Mouse (Mus musculus): Measurements from ENCODE around the gene Odf2. TPM values are rescaled to one million over a fixed set of nuclear protein-coding genes. Genes with fewer than 3 reads are reported as not detected.

The Odf2 gene
- total RNA-seq, 4 experiments from 2014 or later = 31.2 to 80.8 (median 57.9) TPM

GRCm38 (mm10) chr2:29940073-29940472 lies 51.1 kb downstream of the Odf2 start:
- DNase-seq = no peak

- no peak for DNase-seq
Observed at GRCm38 (mm10) chr2:29940826-29941225, 51.8 kb downstream of the Odf2 start.

DNA sequence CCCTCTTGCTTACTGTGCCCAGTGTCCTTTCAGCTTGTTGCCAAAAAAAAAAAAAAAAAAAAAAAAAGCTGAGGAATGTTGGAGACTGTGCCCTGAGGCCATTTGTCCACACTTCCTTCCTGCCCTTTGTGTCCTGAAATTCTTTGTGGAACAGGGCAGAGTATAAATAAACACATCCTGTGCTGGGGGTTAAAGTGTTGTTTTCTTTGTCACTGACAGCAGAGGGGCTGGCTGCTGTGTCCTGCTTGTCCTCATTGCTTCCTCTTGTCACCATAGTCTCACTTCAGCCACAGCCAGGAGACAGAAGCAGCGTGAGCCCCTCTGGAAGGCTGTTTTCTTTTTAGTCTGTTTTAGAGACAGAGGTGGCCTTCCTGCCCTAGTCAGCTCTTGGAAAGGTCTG lies 55.7 kb downstream of the Odf2 start:
- DNase-seq = no peak

DNA sequence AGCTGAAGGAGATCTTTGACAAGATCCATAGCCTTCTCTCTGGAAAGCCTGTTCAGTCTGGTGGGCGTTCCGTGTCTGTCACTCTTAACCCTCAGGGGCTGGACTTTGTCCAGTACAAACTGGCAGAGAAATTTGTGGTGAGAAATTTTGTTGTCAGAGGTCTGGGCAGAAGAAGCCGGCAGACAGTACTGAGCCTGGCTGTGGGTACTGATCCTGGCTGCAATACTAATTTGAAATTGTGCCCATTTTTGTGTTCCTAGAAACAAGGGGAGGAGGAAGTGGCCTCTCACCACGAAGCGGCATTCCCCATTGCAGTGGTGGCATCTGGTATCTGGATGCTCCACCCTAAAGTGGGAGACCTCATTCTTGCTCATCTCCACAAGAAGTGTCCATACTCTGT lies 59.9 kb downstream of the Odf2 start:
- DNase-seq = no peak

GRCm38 (mm10) chr2:29961246-29961645 lies 72.2 kb downstream of the Odf2 start:
- DNase-seq = no peak

GRCm38 (mm10) chr2:29964354-29965249 lies 75.6 kb downstream of the Odf2 start:
- no peak for DNase-seq

- DNase-seq = peak; percentile 94
Observed at GRCm38 (mm10) chr2:29965250-29965843, 76.3 kb downstream of the Odf2 start, which contains the start of gene Sptan1. Gene Sptan1, plus strand, starts transcription at chr2:29965560.

DNA sequence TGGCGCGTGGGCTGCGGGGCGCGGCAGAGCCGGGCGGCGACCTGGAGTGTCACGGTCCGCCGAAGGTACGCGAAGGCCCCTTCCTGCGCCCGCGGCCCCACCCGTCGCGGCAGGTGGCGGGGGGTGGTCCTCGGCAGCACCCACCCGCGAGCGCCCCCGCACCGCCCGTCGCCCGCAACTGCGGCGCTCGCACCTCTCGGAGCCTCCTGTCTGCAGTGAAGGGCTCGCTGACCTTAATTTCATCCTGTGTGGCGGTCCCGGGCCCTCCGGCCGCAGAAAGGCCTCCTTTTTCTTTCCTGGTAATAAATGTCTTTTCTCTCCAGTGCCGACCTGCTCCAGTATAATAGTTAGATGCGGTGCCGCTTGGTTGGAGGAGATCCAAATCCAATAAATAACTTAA lies 76.9 kb downstream of the Odf2 start:
- DNase-seq = no peak

- DNase-seq = no peak
Observed at GRCm38 (mm10) chr2:29966826-29967225, 77.8 kb downstream of the Odf2 start.

GRCm38 (mm10) chr2:29967768-29968167 lies 78.7 kb downstream of the Odf2 start:
- no peak for DNase-seq

- DNase-seq = no peak
Observed at GRCm38 (mm10) chr2:29968638-29969037, 79.6 kb downstream of the Odf2 start.

DNA sequence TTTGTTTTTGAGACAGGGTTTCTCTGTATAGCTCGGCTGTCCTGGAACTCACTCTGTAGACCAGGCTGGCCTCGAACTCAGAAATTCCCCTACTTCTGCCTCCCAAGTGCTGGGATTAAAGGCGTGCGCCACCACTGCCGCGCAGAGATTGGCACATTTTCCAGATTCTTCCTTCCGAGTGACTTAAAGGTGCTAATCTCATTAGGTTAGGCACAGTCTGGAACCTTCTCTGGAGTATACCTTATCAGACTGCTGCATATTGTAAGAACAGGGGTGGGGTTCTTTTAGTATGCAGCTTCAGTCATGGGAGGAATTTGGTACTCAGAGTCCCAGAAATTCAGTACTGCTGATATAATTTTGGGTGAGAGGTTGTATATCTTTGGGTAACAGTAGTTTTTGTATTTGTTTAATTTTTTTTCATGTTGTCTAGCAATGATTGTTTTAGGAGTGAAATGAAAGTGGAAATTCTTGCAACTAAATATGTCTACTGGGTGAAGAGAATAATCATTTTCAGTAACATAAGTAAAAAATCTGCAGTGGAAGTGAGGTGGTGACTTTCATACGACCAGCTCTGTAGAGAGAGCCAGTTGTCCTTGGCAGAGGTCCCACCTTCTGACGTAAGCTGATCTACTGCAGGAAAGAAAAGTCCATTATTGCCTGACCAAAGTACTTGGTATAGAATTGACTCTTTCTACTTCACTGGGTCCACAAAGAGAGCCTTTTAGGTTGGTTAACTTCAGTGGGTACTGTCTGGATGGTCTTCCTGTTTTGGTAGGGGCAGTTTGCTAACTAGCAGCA lies 83.0 kb downstream of the Odf2 start:
- peak; percentile 81 for DNase-seq

DNA sequence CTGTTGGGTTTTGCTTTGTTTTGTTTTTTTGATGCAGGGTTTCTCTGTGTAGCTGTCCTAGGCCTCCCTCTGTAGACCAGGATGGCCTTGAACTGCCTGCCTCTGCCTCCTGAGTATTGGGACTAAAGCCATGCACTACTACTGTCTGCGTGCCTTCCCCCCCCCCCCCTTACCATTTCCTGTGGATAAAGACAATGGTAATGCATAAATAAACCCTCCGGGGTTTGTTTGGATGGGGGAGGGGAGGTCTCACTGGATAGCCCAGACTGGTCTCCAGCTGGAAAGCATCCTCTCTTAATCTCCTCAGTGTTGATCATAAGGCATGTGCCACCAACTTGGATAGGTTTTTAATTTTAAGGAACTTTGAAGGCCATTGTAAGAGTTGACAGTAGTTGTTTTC lies 84.5 kb downstream of the Odf2 start:
- DNase-seq = no peak

DNA sequence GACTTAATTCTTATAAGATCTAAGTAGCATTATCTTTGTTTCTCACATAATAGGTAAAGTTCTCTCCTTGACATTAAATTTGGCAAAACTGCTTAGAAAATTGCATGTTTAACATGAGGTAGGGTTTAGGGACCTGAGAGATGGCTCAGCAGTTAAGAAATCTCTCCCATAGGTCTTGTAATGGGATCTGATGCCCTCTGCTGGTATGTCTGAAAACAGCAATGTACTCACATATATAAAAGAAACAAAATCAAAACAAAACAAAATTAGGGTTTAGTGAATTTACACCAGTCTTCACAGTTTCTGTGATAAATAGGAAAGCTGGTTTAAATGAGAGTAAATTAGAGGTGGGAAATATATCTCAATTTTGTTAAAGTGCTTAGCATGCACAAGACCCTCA lies 88.3 kb downstream of the Odf2 start:
- no peak for DNase-seq

- DNase-seq = no peak
Observed at GRCm38 (mm10) chr2:29980661-29981060, 91.6 kb downstream of the Odf2 start.

Small RNA genes lying within 50 kb of the gene (microRNA-seq; reads per million reads assigned to microRNA genes)
- gene Mir219a-2 = 0 reads per million in 2 experiments
- gene Mir219b = 0 reads per million in 2 experiments

Other genes with a start within 250 kb of the Odf2 start
- gene Gm13420, start 137.5 kb upstream of the Odf2 start, total RNA-seq (2022) = under 1 TPM in 2 of 4 experiments, not detected in 2; 0.43 to 0.46 TPM
- not detected for gene Gm13547, start 129.9 kb upstream of the Odf2 start, total RNA-seq (2022)
- gene Coq4, start 101.7 kb upstream of the Odf2 start, total RNA-seq (2022) = 10 to 100 TPM; 18.6 to 25.1 (median 20.7) TPM
- gene Trub2, start 100.7 kb upstream of the Odf2 start, total RNA-seq (2022) = 10 to 100 TPM; 38.8 to 73.6 (median 49.8) TPM
- 10 to 100 TPM; 29.2 to 51.3 (median 39.1) TPM for gene Slc27a4, start 86.6 kb upstream of the Odf2 start, total RNA-seq (2022)
- gene Urm1, start 69.1 kb upstream of the Odf2 start, total RNA-seq (2022) = 10 to 100 TPM; 46.8 to 58.8 (median 49.5) TPM
- 10 to 100 TPM in 3 of 4 experiments, 1 to 10 TPM in 1; 7.6 to 32.8 (median 18.4) TPM for gene Cercam, start 20.1 kb upstream of the Odf2 start, total RNA-seq (2022)
- 10 to 100 TPM; 34.7 to 56.4 (median 43.6) TPM for gene Gle1, start 46.2 kb downstream of the Odf2 start, total RNA-seq (2022)
- 100 to 1,000 TPM; 163 to 298 (median 244) TPM for gene Sptan1, start 76.3 kb downstream of the Odf2 start, total RNA-seq (2022)
- gene Wdr34, start 159.7 kb downstream of the Odf2 start, total RNA-seq (2022) = 10 to 100 TPM; 19.5 to 31.7 (median 26.6) TPM
- 100 to 1,000 TPM; 205 to 257 (median 225) TPM for gene Set, start 168.2 kb downstream of the Odf2 start, total RNA-seq (2022)
- gene Pkn3, start 188.5 kb downstream of the Odf2 start, total RNA-seq (2022) = 1 to 10 TPM; 4.8 to 6.6 (median 5.8) TPM
- 10 to 100 TPM; 16.4 to 23.9 (median 17.6) TPM for gene Zdhhc12, start 204.4 kb downstream of the Odf2 start, total RNA-seq (2022)
- gene Zer1, start 235.4 kb downstream of the Odf2 start, total RNA-seq (2022) = 10 to 100 TPM; 45.6 to 74.7 (median 58.5) TPM
- 10 to 100 TPM; 58.6 to 71.5 (median 64.5) TPM for gene Tbc1d13, start 244.5 kb downstream of the Odf2 start, total RNA-seq (2022)